Mouse (Mus musculus): ENCODE measurements around the gene Spag9. TPM values are rescaled to one million over a fixed set of nuclear protein-coding genes. Genes with fewer than 3 reads are reported as not detected.

Gene Spag9
- polyA plus RNA-seq, 1 experiment from 2014 or later = 30.4 TPM

- H3K4me3 ChIP-seq = no peak overlapping the region
Observed at GRCm38 (mm10) chr11:93988328-93989062, 7.4 kb upstream of the Spag9 start.

DNA sequence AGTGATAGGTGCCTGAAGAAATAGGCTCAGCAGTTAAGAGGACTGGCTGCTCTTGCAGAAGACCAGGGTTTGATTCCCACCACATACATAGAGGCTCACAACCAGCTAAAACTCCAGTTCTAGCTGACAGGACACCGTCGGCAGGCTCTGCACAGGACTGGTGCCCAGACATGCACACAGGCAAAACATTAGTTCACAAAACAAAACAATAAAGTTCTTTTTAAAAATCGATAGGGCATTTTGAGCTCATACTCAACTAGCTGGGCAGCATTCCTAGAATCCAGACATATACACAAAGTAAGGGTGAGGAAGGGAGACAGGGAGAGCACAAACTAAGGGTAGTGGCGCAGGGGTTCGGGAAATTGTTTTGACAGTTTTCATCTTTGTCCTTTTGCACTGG, 1.4 kb upstream of the Spag9 start:
- no peak for DNase-seq (ENCODE audit: low spot score)
- H3K9me3 ChIP-seq (replicated peaks) = no peaks in the 10 kb centered on the region
- no peaks in the 10 kb centered on the region for H3K27me3 ChIP-seq (ENCODE audit: low read depth, poor library complexity, severe bottlenecking)
- peaks cover 22% of the 10 kb centered on the region for H3K4me1 ChIP-seq
- H3K4me3 ChIP-seq = peak overlapping the region; percentile 98
- H3K27ac ChIP-seq = no peak overlapping the region
- H3K36me3 ChIP-seq = no peaks in the 10 kb centered on the region
- 65% methylated on average over 5 of the region's 5 CpGs for WGBS

More at GRCm38 (mm10) chr11:93988328-93989062, 7.4 kb upstream of the Spag9 start:
- no peak for DNase-seq (ENCODE audit: low spot score)
- Histone ChIP-seq H3K27me3 (ENCODE audit: low read depth, poor library complexity, severe bottlenecking) (no peaks in the 10 kb centered on the region), H3K9me3 (replicated peaks) (no peaks in the 10 kb centered on the region), H3K4me1 (no peaks in the 10 kb centered on the region), H3K27ac (no peak overlapping the region), H3K36me3 (no peaks in the 10 kb centered on the region)
- WGBS = 70% methylated on average over 12 of the region's 12 CpGs

DNA sequence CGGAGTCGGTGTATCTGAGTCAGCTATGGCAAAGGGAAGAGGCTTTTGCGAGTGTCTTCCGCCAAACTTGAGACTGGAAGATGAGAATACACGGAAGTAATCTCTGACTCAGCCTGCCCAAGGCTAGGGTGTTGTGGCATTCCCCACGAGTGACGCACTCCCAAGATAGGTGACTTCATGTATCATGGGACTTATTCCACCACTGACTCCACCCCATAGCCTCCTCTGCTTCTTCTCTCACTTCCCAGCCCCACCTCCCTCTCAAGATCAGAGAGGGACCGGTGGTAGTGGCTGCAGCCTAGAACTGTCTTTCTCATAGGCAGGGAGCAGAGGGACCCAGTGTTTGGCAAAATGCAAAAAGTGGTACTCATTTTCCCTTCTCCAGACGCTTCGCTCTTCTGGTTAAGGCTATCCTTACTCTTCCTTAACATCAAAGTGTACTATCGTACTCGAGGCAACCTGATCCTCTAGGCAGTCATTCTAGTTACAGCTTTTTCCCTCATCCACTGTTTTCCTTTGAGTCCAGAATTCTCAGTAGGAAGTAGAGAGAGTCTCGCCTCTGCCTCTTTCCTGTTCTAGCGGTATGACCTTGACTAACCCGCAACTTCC, 676 bp upstream of the Spag9 start:
- DNase-seq (ENCODE audit: low spot score) = peak; percentile 37
- no peaks in the 10 kb centered on the region for H3K27me3 ChIP-seq (ENCODE audit: low read depth, poor library complexity, severe bottlenecking)
- 6% methylated on average over 15 of the region's 15 CpGs for WGBS
- H3K27ac ChIP-seq = peak overlapping the region; percentile 93
- H3K9me3 ChIP-seq (replicated peaks) = no peaks in the 10 kb centered on the region
- H3K36me3 ChIP-seq = no peaks in the 10 kb centered on the region
- H3K4me3 ChIP-seq = peak overlapping the region; percentile 98
- peaks cover 22% of the 10 kb centered on the region for H3K4me1 ChIP-seq

GRCm38 (mm10) chr11:93996306-93997140, 632 bp downstream of the Spag9 start:
- Histone ChIP-seq H3K27ac (peak overlapping the region; percentile 93), H3K36me3 (no peaks in the 10 kb centered on the region), H3K27me3 (ENCODE audit: low read depth, poor library complexity, severe bottlenecking) (no peaks in the 10 kb centered on the region), H3K4me1 (peaks cover 22% of the 10 kb centered on the region), H3K9me3 (replicated peaks) (no peaks in the 10 kb centered on the region), H3K4me3 (peak overlapping the region; percentile 98)
- WGBS = under 1% methylated on average over 58 of the region's 58 CpGs
- no peak for DNase-seq (ENCODE audit: low spot score)

DNA sequence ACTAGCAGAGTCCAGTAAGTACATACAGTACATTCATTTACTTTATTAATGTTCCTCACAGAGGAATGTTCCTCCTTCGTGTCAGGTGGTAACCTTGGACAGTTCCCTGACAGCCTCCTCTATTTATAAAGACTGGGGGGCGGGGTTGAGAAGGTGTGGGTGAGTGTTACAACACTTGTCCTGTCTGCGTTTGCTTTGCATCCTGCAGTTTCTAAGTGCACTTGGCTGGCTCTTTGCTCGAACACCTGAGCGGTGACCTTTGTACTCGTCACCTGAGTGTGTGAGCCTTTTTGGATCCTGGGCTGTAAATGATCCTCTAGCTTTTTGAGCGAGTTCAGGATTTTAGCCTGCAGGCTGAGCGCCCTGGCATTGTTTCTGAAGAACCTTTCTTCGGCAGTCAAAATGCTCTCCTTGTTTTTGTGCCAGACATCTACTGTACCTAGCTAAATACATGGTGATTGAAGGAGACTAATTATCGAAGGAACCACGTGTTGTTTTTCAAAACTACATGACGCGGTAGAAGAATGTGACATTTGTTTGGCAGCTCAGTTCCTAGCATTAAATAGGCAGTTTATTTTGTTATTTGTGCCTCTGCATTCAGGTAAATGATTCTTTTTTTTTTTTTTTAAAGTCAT, 1.4 kb downstream of the Spag9 start:
- Histone ChIP-seq H3K27me3 (ENCODE audit: low read depth, poor library complexity, severe bottlenecking) (no peaks in the 10 kb centered on the region), H3K4me3 (peak overlapping the region; percentile 98), H3K36me3 (no peaks in the 10 kb centered on the region), H3K9me3 (replicated peaks) (no peaks in the 10 kb centered on the region), H3K4me1 (peaks cover 22% of the 10 kb centered on the region), H3K27ac (no peak overlapping the region)
- 38% methylated on average over 13 of the region's 13 CpGs for WGBS
- no peak for DNase-seq (ENCODE audit: low spot score)

DNA sequence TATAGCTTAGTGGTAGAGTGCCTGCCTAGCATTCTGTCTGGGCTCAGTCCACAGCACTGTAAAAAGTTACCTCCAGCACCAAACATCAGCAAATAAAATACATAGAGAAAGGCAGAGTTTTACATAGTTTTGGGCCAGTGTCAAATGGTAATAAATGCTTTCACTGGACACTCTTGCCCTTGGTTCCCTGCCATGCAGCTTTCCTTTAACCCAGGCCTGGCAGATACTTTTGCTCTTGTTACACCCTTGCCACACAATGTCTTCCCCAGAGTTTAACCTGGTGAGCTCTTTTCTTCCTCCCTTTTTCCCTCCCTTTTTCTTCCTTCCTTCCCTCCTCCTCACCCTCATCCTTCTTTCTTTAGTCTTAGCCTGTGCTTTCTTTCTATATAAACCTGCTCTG, 3.4 kb downstream of the Spag9 start:
- DNase-seq (ENCODE audit: low spot score) = no peak
- H3K9me3 ChIP-seq (replicated peaks) = no peaks in the 10 kb centered on the region

DNA sequence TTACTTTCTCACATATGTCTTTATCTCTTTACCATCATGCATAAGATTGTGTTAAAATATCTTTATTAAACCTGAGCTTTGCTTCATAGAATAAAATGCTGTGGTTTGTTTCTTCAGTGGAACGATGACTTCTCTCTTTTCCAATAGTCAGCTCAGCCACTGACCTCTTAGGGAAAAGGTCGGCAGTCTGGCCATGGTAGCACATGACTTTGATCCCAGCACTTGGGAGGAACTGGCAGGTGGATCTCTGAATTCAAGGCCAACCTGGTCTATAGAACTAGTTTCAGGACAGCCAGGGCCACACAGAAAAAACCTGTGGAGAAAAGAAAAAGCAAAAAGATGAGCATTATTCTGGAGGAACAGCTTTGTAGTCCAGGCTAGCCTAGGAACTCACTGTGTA, 7.5 kb downstream of the Spag9 start:
- Histone ChIP-seq H3K9me3 (replicated peaks) (no peaks in the 10 kb centered on the region), H3K27me3 (ENCODE audit: low read depth, poor library complexity, severe bottlenecking) (no peaks in the 10 kb centered on the region), H3K4me1 (no peaks in the 10 kb centered on the region), H3K36me3 (0 out of 2 replicates have a peak, but pooled peaks cover 3% of the 10 kb centered on the region), H3K27ac (no peak overlapping the region), H3K4me3 (no peak overlapping the region)
- DNase-seq (ENCODE audit: low spot score) = no peak
- WGBS = 96% methylated on average over 2 of the region's 2 CpGs

More for the DNA sequence above, 3.4 kb downstream of the Spag9 start:
- Histone ChIP-seq H3K4me1 (peaks cover 22% of the 10 kb centered on the region), H3K27me3 (ENCODE audit: low read depth, poor library complexity, severe bottlenecking) (no peaks in the 10 kb centered on the region), H3K4me3 (no peak overlapping the region), H3K36me3 (0 out of 2 replicates have a peak, but pooled peaks cover 3% of the 10 kb centered on the region), H3K27ac (no peak overlapping the region)

- WGBS = 91% methylated on average over 5 of the region's 5 CpGs
- Histone ChIP-seq H3K27me3 (ENCODE audit: low read depth, poor library complexity, severe bottlenecking) (no peaks in the 10 kb centered on the region), H3K9me3 (replicated peaks) (no peaks in the 10 kb centered on the region), H3K4me1 (no peaks in the 10 kb centered on the region), H3K4me3 (no peak overlapping the region), H3K27ac (no peak overlapping the region), H3K36me3 (peaks cover 20% of the 10 kb centered on the region)
- DNase-seq (ENCODE audit: low spot score) = no peak
Observed at GRCm38 (mm10) chr11:94019091-94019490, 23.2 kb downstream of the Spag9 start.

GRCm38 (mm10) chr11:94020403-94020802, 24.5 kb downstream of the Spag9 start:
- Histone ChIP-seq H3K27ac (no peak overlapping the region), H3K9me3 (replicated peaks) (no peaks in the 10 kb centered on the region), H3K4me3 (no peak overlapping the region), H3K4me1 (no peaks in the 10 kb centered on the region), H3K27me3 (ENCODE audit: low read depth, poor library complexity, severe bottlenecking) (no peaks in the 10 kb centered on the region), H3K36me3 (peaks cover 18% of the 10 kb centered on the region)
- WGBS = 53% methylated on average over 6 of the region's 6 CpGs
- DNase-seq (ENCODE audit: low spot score) = no peak

- DNase-seq (ENCODE audit: low spot score) = no peak
- WGBS = 92% methylated on average over 4 of the region's 4 CpGs
- H3K4me1 ChIP-seq = no peaks in the 10 kb centered on the region
- H3K27me3 ChIP-seq (ENCODE audit: low read depth, poor library complexity, severe bottlenecking) = no peaks in the 10 kb centered on the region
- H3K9me3 ChIP-seq (replicated peaks) = no peaks in the 10 kb centered on the region
- H3K36me3 ChIP-seq = no peaks in the 10 kb centered on the region
- no peak overlapping the region for H3K27ac ChIP-seq
- H3K4me3 ChIP-seq = no peak overlapping the region
Observed at GRCm38 (mm10) chr11:94026289-94026688, 30.4 kb downstream of the Spag9 start.

- H3K27me3 ChIP-seq (ENCODE audit: low read depth, poor library complexity, severe bottlenecking) = no peaks in the 10 kb centered on the region
- no peak overlapping the region for H3K4me3 ChIP-seq
- H3K9me3 ChIP-seq (replicated peaks) = no peaks in the 10 kb centered on the region
- 94% methylated on average over 4 of the region's 4 CpGs for WGBS
- DNase-seq (ENCODE audit: low spot score) = no peak
- H3K27ac ChIP-seq = no peak overlapping the region
- H3K4me1 ChIP-seq = no peaks in the 10 kb centered on the region
- no peaks in the 10 kb centered on the region for H3K36me3 ChIP-seq
Observed at GRCm38 (mm10) chr11:94032084-94032483, 36.2 kb downstream of the Spag9 start.

DNA sequence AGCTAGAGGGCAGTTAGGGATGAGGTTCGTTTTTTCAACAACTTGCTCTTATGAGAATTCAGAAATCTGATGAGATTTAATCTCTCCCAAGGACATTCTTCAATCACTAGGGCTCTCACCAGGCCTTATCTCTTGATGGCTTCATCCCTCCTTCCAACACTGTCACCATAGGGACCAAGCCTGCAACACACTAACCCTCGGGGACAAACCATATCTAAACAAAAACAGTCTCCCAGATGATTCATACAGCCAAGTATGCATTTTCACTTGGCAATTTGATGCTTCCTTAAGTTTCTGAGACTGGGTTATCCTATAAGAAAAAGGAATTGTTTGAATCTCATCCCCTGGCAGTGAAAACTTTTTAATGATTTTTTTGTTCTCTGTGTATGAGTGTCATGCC, 37.1 kb downstream of the Spag9 start:
- H3K27ac ChIP-seq = no peak overlapping the region
- 73% methylated on average over 2 of the region's 2 CpGs for WGBS

More for the DNA sequence above, 37.1 kb downstream of the Spag9 start:
- Histone ChIP-seq H3K4me1 (no peaks in the 10 kb centered on the region), H3K27me3 (ENCODE audit: low read depth, poor library complexity, severe bottlenecking) (no peaks in the 10 kb centered on the region), H3K36me3 (0 out of 2 replicates have a peak, but pooled peaks cover 3% of the 10 kb centered on the region), H3K4me3 (no peak overlapping the region), H3K9me3 (replicated peaks) (no peaks in the 10 kb centered on the region)
- DNase-seq (ENCODE audit: low spot score) = no peak
